Mouse (Mus musculus): ENCODE data around the gene Babam2. TPM values are rescaled to one million over a fixed set of nuclear protein-coding genes. Genes with fewer than 3 reads are reported as not detected.

Gene Babam2
- polyA plus RNA-seq, 1 experiment = 92.8 TPM

DNA sequence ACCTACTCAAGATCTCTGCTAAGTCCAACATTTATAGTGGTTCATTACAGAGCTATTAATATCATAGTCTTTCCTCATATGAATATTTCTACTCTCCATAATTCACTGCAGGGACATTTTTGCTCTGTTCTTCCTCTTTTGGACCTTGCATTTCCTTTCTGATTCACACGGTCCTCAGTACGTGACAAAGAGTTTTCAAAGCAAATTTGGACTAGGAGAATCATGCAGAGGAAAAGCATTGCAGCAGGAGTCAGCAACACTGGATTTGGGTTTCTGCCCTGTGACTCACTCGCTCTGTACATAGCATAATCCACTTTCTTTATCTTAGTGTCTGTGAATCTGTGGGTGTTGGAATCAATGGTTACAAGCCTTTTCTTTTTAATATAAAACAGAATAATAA, 184.8 kb downstream of the Babam2 start:
- TF ChIP-seq CTCF (IDR thresholded peaks at IDR 0.05; ENCODE audit: low read depth, low read length) = no peak
- TF ChIP-seq EP300 (IDR thresholded peaks at IDR 0.05; ENCODE audit: insufficient read depth, low read depth, low read length) = no peak
- TF ChIP-seq POLR2A (IDR thresholded peaks at IDR 0.05; ENCODE audit: insufficient read depth, low read length) = no peak
- Histone ChIP-seq H3K4me3 (ENCODE audit: low read depth, low read length) (no peak overlapping the region), H3K4me1 (ENCODE audit: control insufficient read depth, insufficient read depth, low read length) (no peaks in the 10 kb centered on the region), H3K9ac (ENCODE audit: low read depth, poor library complexity, severe bottlenecking) (no peak overlapping the region), H3K27ac (ENCODE audit: insufficient read depth, low read length) (no peak overlapping the region), H3K9me3 (replicated peaks; ENCODE audit: control insufficient read depth, insufficient read depth, low read length, poor library complexity, severe bottlenecking) (no peaks in the 10 kb centered on the region), H3K36me3 (ENCODE audit: control insufficient read depth, insufficient read depth, low read length, poor library complexity, severe bottlenecking) (no peaks in the 10 kb centered on the region), H3K27me3 (ENCODE audit: control insufficient read depth, insufficient read depth, low read length, poor library complexity, severe bottlenecking) (no peaks in the 10 kb centered on the region)

DNA sequence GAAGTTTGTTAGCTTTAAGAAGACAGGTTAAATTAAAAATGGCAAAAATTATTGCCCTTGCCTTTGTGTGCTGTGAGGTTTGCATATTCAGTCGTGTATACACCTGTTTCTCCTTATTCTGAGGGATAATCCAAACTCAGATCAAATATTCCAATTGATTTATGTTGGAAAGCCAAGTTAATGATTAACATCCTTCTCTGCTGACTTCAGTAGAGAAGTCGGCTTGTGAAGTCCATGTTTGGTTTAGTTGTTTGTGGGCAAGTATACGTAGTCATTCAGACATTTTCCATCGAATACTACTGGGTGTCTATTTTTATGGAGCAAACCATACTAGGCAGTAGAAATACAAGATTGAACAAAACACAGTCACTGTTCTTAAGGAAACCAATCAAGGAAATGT, 187.5 kb downstream of the Babam2 start:
- no peaks in the 10 kb centered on the region for H3K4me1 ChIP-seq (ENCODE audit: control insufficient read depth, insufficient read depth, low read length)
- TF ChIP-seq EP300 (IDR thresholded peaks at IDR 0.05; ENCODE audit: insufficient read depth, low read depth, low read length) (no peak), POLR2A (IDR thresholded peaks at IDR 0.05; ENCODE audit: insufficient read depth, low read length) (no peak), CTCF (IDR thresholded peaks at IDR 0.05; ENCODE audit: low read depth, low read length) (no peak)

DNA sequence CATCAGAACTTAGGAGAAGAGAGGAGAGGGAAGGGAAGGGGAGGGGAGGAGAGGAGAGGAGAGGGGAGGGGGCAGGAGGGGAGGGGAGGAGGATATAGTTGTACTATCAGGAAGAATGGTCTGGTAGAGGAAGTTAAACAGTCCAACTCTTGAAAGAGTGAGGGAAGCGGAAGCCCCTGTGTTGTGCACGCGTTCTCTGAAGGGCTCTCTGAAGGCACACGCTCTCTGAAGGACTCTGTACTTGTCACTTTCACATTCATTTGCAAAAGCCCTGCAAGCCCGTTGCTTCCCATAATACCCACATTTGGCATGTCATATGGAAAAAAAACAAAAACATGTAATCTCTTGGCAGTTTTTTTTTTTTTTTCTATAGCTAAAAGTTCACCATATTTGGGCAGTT, 190.1 kb downstream of the Babam2 start:
- Histone ChIP-seq H3K4me3 (ENCODE audit: low read depth, low read length) (no peak overlapping the region), H3K9ac (ENCODE audit: low read depth, poor library complexity, severe bottlenecking) (no peak overlapping the region), H3K36me3 (ENCODE audit: control insufficient read depth, insufficient read depth, low read length, poor library complexity, severe bottlenecking) (no peaks in the 10 kb centered on the region), H3K27me3 (ENCODE audit: control insufficient read depth, insufficient read depth, low read length, poor library complexity, severe bottlenecking) (no peaks in the 10 kb centered on the region), H3K9me3 (replicated peaks; ENCODE audit: control insufficient read depth, insufficient read depth, low read length, poor library complexity, severe bottlenecking) (no peaks in the 10 kb centered on the region), H3K27ac (ENCODE audit: insufficient read depth, low read length) (no peak overlapping the region), H3K4me1 (ENCODE audit: control insufficient read depth, insufficient read depth, low read length) (no peaks in the 10 kb centered on the region)
- TF ChIP-seq EP300 (IDR thresholded peaks at IDR 0.05; ENCODE audit: insufficient read depth, low read depth, low read length) = no peak
- no peak for TF ChIP-seq CTCF (IDR thresholded peaks at IDR 0.05; ENCODE audit: low read depth, low read length)
- no peak for TF ChIP-seq POLR2A (IDR thresholded peaks at IDR 0.05; ENCODE audit: insufficient read depth, low read length)

More for the DNA sequence above, 187.5 kb downstream of the Babam2 start:
- no peaks in the 10 kb centered on the region for H3K9me3 ChIP-seq (replicated peaks; ENCODE audit: control insufficient read depth, insufficient read depth, low read length, poor library complexity, severe bottlenecking)
- H3K4me3 ChIP-seq (ENCODE audit: low read depth, low read length) = no peak overlapping the region
- H3K27ac ChIP-seq (ENCODE audit: insufficient read depth, low read length) = no peak overlapping the region
- H3K36me3 ChIP-seq (ENCODE audit: control insufficient read depth, insufficient read depth, low read length, poor library complexity, severe bottlenecking) = no peaks in the 10 kb centered on the region
- no peaks in the 10 kb centered on the region for H3K27me3 ChIP-seq (ENCODE audit: control insufficient read depth, insufficient read depth, low read length, poor library complexity, severe bottlenecking)
- no peak overlapping the region for H3K9ac ChIP-seq (ENCODE audit: low read depth, poor library complexity, severe bottlenecking)

DNA sequence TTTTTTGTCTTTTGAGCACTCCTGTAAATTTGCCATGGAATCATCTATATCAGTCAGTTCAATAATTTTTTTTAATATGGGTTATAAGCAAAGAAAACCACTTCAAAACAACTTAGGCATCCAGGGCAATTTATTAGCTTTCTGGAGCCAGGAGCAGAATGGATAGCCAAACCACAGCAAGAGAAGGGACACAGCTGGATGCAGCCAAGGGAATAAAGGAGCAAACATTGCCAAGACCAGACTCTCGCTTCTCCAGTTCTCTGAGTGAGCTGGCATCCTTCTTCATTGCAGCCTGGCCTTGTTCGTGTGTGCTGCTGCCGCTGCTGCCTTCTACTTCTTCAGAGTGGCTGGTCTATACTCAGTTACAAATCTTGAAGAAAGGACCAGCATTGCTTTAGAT, 190.9 kb downstream of the Babam2 start:
- Histone ChIP-seq H3K27me3 (ENCODE audit: control insufficient read depth, insufficient read depth, low read length, poor library complexity, severe bottlenecking) (no peaks in the 10 kb centered on the region), H3K9ac (ENCODE audit: low read depth, poor library complexity, severe bottlenecking) (no peak overlapping the region), H3K4me3 (ENCODE audit: low read depth, low read length) (no peak overlapping the region), H3K36me3 (ENCODE audit: control insufficient read depth, insufficient read depth, low read length, poor library complexity, severe bottlenecking) (no peaks in the 10 kb centered on the region), H3K9me3 (replicated peaks; ENCODE audit: control insufficient read depth, insufficient read depth, low read length, poor library complexity, severe bottlenecking) (no peaks in the 10 kb centered on the region), H3K27ac (ENCODE audit: insufficient read depth, low read length) (no peak overlapping the region), H3K4me1 (ENCODE audit: control insufficient read depth, insufficient read depth, low read length) (no peaks in the 10 kb centered on the region)
- TF ChIP-seq CTCF (IDR thresholded peaks at IDR 0.05; ENCODE audit: low read depth, low read length) (no peak), POLR2A (IDR thresholded peaks at IDR 0.05; ENCODE audit: insufficient read depth, low read length) (no peak), EP300 (IDR thresholded peaks at IDR 0.05; ENCODE audit: insufficient read depth, low read depth, low read length) (no peak)

DNA sequence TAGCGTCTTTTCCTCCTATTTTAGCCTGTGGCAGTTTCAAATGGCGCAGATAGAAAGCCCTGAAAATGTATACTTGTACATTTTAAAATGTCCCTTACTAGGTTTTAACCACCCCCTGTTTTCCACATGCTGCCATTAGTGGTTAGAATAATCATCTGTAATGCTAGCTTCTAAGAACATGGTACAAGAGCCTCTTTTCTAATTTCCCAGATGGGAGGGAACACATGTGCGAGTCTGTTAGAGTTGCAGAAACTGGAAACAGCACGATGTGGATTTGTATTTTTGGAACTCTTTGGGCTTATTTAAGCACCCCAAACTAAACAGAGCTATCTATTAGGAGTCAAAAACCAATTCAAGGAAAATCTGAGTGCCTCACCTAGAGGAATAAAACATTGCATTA, 195.1 kb downstream of the Babam2 start:
- H3K9me3 ChIP-seq (replicated peaks; ENCODE audit: control insufficient read depth, insufficient read depth, low read length, poor library complexity, severe bottlenecking) = no peaks in the 10 kb centered on the region
- H3K4me1 ChIP-seq (ENCODE audit: control insufficient read depth, insufficient read depth, low read length) = no peaks in the 10 kb centered on the region
- no peak overlapping the region for H3K9ac ChIP-seq (ENCODE audit: low read depth, poor library complexity, severe bottlenecking)
- no peaks in the 10 kb centered on the region for H3K27me3 ChIP-seq (ENCODE audit: control insufficient read depth, insufficient read depth, low read length, poor library complexity, severe bottlenecking)
- H3K4me3 ChIP-seq (ENCODE audit: low read depth, low read length) = no peak overlapping the region
- H3K27ac ChIP-seq (ENCODE audit: insufficient read depth, low read length) = no peak overlapping the region
- H3K36me3 ChIP-seq (ENCODE audit: control insufficient read depth, insufficient read depth, low read length, poor library complexity, severe bottlenecking) = no peaks in the 10 kb centered on the region
- no peak for TF ChIP-seq POLR2A (IDR thresholded peaks at IDR 0.05; ENCODE audit: insufficient read depth, low read length)
- no peak for TF ChIP-seq EP300 (IDR thresholded peaks at IDR 0.05; ENCODE audit: insufficient read depth, low read depth, low read length)
- TF ChIP-seq CTCF (IDR thresholded peaks at IDR 0.05; ENCODE audit: low read depth, low read length) = no peak

DNA sequence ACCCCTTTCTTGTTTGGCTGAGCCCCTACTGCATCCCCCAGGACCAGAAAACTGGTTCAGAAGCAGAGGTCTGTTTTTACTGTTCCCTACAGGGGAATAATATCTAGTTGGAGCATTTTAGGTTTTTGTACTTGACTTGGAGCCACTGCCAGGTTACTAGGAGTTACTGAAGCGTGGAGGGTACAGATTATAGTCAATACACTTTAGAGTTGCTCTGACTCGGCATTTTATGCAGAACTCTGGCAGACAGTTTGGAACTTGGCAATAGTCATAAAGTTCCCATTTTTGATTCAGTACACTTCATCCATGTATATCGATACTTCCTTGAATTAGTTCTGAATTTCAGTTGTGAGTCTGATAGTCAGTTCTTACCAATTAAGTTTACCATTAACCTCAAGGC, 202.4 kb downstream of the Babam2 start:
- Histone ChIP-seq H3K27me3 (ENCODE audit: control insufficient read depth, insufficient read depth, low read length, poor library complexity, severe bottlenecking) (no peaks in the 10 kb centered on the region), H3K27ac (ENCODE audit: insufficient read depth, low read length) (no peak overlapping the region), H3K4me1 (ENCODE audit: control insufficient read depth, insufficient read depth, low read length) (no peaks in the 10 kb centered on the region), H3K4me3 (ENCODE audit: low read depth, low read length) (no peak overlapping the region), H3K9me3 (replicated peaks; ENCODE audit: control insufficient read depth, insufficient read depth, low read length, poor library complexity, severe bottlenecking) (no peaks in the 10 kb centered on the region), H3K36me3 (ENCODE audit: control insufficient read depth, insufficient read depth, low read length, poor library complexity, severe bottlenecking) (no peaks in the 10 kb centered on the region), H3K9ac (ENCODE audit: low read depth, poor library complexity, severe bottlenecking) (no peak overlapping the region)
- TF ChIP-seq POLR2A (IDR thresholded peaks at IDR 0.05; ENCODE audit: insufficient read depth, low read length) = no peak
- no peak for TF ChIP-seq CTCF (IDR thresholded peaks at IDR 0.05; ENCODE audit: low read depth, low read length)
- TF ChIP-seq EP300 (IDR thresholded peaks at IDR 0.05; ENCODE audit: insufficient read depth, low read depth, low read length) = no peak
